Mouse (Mus musculus): ENCODE data around the gene Zfp652. TPM values are rescaled to one million over a fixed set of nuclear protein-coding genes. Genes with fewer than 3 reads are reported as not detected.

Gene Zfp652
- total and polyA plus RNA-seq, 3 experiments, result 57.0 to 261 (median 180) TPM

GRCm38 (mm10) chr11:95778831-95779251 is 66.4 kb downstream of the Zfp652 start:
- peaks cover 56% of the 10 kb centered on the region for H3K4me1 ChIP-seq (ENCODE audit: insufficient read depth, low read depth, low read length)

DNA sequence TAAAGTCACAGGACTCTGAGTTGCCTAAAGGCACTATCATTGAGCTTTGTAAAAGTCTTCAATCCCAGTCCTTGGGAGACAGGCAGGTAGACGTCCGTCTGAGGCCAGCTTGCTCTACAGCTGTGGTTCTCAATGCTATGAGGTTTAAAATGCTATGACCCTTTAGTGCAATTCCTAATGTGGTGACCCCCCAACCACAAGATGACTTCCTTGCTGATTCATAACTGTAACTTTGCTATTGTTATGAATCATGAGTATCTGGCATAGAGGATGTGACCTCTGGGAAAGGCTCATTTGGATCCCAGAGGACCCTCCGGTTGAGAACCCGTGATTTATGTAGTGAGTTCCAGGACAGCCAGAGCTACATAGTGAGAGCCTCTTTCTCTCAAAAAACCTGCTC is 66.9 kb downstream of the Zfp652 start:
- TF ChIP-seq GATA2 (IDR thresholded peaks at IDR 0.05; ENCODE audit: borderline replicate concordance, low read depth, low read length) (no peak), CTCF (IDR thresholded peaks at IDR 0.05; ENCODE audit: low read depth, low read length) (no peak), GATA1 (IDR thresholded peaks at IDR 0.05; ENCODE audit: borderline replicate concordance, low read length) (no peak), TAL1 (conservative IDR thresholded peaks at IDR 0.05; ENCODE audit: low read depth, low read length) (no peak), POLR2AphosphoS5 (IDR thresholded peaks at IDR 0.05; ENCODE audit: insufficient replicate concordance, low read depth, low read length) (no peak)
- no peaks in the 10 kb centered on the region for H3K27me3 ChIP-seq (ENCODE audit: insufficient read depth, low read length)
- ATAC-seq (ENCODE audit: extremely low read depth, insufficient number of reproducible peaks, low FRiP score, poor library complexity, severe bottlenecking) (no peak), DNase-seq (ENCODE audit: low spot score) (no peak)
- H3K9me3 ChIP-seq (replicated peaks), result no peaks in the 10 kb centered on the region
- peaks cover 86% of the 10 kb centered on the region for H3K36me3 ChIP-seq (replicated peaks)
- peaks cover 51% of the 10 kb centered on the region for H3K4me1 ChIP-seq (ENCODE audit: insufficient read depth, low read depth, low read length)
- no peak overlapping the region for H3K4me3 ChIP-seq (ENCODE audit: low read depth, low read length)

More at GRCm38 (mm10) chr11:95778831-95779251, 66.4 kb downstream of the Zfp652 start:
- Histone ChIP-seq H3K36me3 (replicated peaks) (peaks cover 86% of the 10 kb centered on the region), H3K9me3 (replicated peaks) (no peaks in the 10 kb centered on the region), H3K4me3 (ENCODE audit: low read depth, low read length) (no peak overlapping the region; the same call in 1 of the 2 replicates), H3K27me3 (ENCODE audit: insufficient read depth, low read length) (no peaks in the 10 kb centered on the region)
- no peak for ATAC-seq (ENCODE audit: extremely low read depth, insufficient number of reproducible peaks, low FRiP score, poor library complexity, severe bottlenecking)
- DNase-seq (ENCODE audit: low spot score), result no peak
- no peak for TF ChIP-seq CTCF (IDR thresholded peaks at IDR 0.05; ENCODE audit: low read depth, low read length)
- TF ChIP-seq GATA2 (IDR thresholded peaks at IDR 0.05; ENCODE audit: borderline replicate concordance, low read depth, low read length), result no peak
- TF ChIP-seq POLR2AphosphoS5 (IDR thresholded peaks at IDR 0.05; ENCODE audit: insufficient replicate concordance, low read depth, low read length), result no peak
- TF ChIP-seq GATA1 (IDR thresholded peaks at IDR 0.05; ENCODE audit: borderline replicate concordance, low read length), result no peak
- no peak for TF ChIP-seq TAL1 (conservative IDR thresholded peaks at IDR 0.05; ENCODE audit: low read depth, low read length)

DNA sequence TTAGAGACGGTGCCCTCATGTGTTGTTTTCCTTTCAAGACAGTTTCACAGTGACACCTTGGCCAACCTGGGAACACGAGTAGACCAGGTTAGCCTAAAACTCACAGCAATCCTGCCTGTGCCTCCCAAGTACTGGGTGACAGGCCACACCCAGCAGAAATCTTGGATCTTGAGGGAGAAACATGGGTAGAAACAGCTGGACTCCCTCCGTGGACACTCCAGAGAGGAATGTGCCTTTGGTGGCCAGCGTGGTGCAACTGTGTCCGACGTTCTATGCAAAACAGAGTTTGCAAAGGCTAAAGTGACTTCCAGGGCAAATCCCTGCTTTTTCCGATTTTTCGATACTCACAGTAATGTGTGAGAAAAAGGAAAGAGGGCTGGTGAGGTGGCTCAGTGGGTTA is 68.0 kb downstream of the Zfp652 start:
- ATAC-seq (ENCODE audit: extremely low read depth, insufficient number of reproducible peaks, low FRiP score, poor library complexity, severe bottlenecking) (no peak), DNase-seq (ENCODE audit: low spot score) (no peak)
- peaks cover 41% of the 10 kb centered on the region for H3K4me1 ChIP-seq (ENCODE audit: insufficient read depth, low read depth, low read length)
- TF ChIP-seq POLR2AphosphoS5 (IDR thresholded peaks at IDR 0.05; ENCODE audit: insufficient replicate concordance, low read depth, low read length) (no peak), GATA1 (IDR thresholded peaks at IDR 0.05; ENCODE audit: borderline replicate concordance, low read length) (no peak), TAL1 (conservative IDR thresholded peaks at IDR 0.05; ENCODE audit: low read depth, low read length) (no peak), CTCF (IDR thresholded peaks at IDR 0.05; ENCODE audit: low read depth, low read length) (no peak), GATA2 (IDR thresholded peaks at IDR 0.05; ENCODE audit: borderline replicate concordance, low read depth, low read length) (no peak)
- H3K36me3 ChIP-seq (replicated peaks), result peaks cover 84% of the 10 kb centered on the region
- peaks cover 4% of the 10 kb centered on the region for H3K9me3 ChIP-seq (replicated peaks)
- no peaks in the 10 kb centered on the region for H3K27me3 ChIP-seq (ENCODE audit: insufficient read depth, low read length)
- H3K4me3 ChIP-seq (ENCODE audit: low read depth, low read length), result no peak overlapping the region

DNA sequence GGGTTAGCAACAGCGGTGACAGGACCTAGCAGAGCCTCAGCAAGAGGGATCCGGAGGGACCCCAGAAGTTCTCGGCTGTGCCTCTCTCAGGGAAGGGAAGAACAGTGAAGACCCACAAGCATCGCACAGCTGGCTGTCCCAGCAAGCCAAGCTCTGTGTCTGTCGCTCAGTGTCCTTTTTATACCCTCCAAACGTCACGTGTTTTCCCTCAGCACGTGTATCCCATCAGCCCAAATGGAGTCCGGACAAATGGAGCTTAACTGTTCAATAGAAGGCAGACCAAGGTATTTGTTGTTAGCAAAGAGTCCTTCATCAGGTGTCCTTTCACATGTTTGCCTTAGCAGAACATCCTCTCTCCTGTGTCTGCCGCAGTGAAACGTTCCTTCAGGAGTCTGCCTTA is 69.1 kb downstream of the Zfp652 start:
- DNase-seq (ENCODE audit: low spot score) (no peak), ATAC-seq (ENCODE audit: extremely low read depth, insufficient number of reproducible peaks, low FRiP score, poor library complexity, severe bottlenecking) (no peak)
- TF ChIP-seq GATA1 (IDR thresholded peaks at IDR 0.05; ENCODE audit: borderline replicate concordance, low read length) (no peak), CTCF (IDR thresholded peaks at IDR 0.05; ENCODE audit: low read depth, low read length) (no peak), POLR2AphosphoS5 (IDR thresholded peaks at IDR 0.05; ENCODE audit: insufficient replicate concordance, low read depth, low read length) (no peak), GATA2 (IDR thresholded peaks at IDR 0.05; ENCODE audit: borderline replicate concordance, low read depth, low read length) (no peak), TAL1 (conservative IDR thresholded peaks at IDR 0.05; ENCODE audit: low read depth, low read length) (no peak)
- Histone ChIP-seq H3K9me3 (replicated peaks) (peaks cover 7% of the 10 kb centered on the region), H3K36me3 (replicated peaks) (peaks cover 82% of the 10 kb centered on the region), H3K27me3 (ENCODE audit: insufficient read depth, low read length) (no peaks in the 10 kb centered on the region), H3K4me3 (ENCODE audit: low read depth, low read length) (no peak overlapping the region), H3K4me1 (ENCODE audit: insufficient read depth, low read depth, low read length) (peaks cover 36% of the 10 kb centered on the region)

DNA sequence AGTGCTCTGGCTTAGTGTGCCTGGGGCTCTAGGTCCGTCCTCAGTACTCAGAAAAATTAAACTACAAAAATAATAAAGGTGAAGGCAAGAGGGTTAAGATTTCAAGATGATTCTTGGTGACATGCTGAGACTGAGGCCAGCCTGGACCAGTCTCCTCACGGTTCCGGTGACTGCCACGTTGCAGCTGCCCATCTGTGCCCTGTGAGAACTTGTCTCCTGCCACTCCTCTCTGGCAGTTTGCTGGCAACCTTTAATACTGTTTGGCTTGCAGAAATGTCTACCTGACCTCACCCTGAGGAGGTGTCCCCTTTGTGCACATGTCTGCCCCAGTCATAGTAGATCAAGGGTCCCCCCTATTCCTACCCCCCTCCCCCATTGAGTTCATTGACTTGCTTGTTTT is 71.0 kb downstream of the Zfp652 start:
- no peak for TF ChIP-seq GATA2 (IDR thresholded peaks at IDR 0.05; ENCODE audit: borderline replicate concordance, low read depth, low read length)
- TF ChIP-seq TAL1 (conservative IDR thresholded peaks at IDR 0.05; ENCODE audit: low read depth, low read length), result no peak
- no peak for TF ChIP-seq CTCF (IDR thresholded peaks at IDR 0.05; ENCODE audit: low read depth, low read length)
- no peak for TF ChIP-seq POLR2AphosphoS5 (IDR thresholded peaks at IDR 0.05; ENCODE audit: insufficient replicate concordance, low read depth, low read length)
- TF ChIP-seq GATA1 (IDR thresholded peaks at IDR 0.05; ENCODE audit: borderline replicate concordance, low read length), result no peak
- H3K36me3 ChIP-seq (replicated peaks), result peaks cover 72% of the 10 kb centered on the region
- ATAC-seq (ENCODE audit: extremely low read depth, insufficient number of reproducible peaks, low FRiP score, poor library complexity, severe bottlenecking) (no peak), DNase-seq (ENCODE audit: low spot score) (no peak)
- peaks cover 19% of the 10 kb centered on the region for H3K4me1 ChIP-seq (ENCODE audit: insufficient read depth, low read depth, low read length)
- H3K4me3 ChIP-seq (ENCODE audit: low read depth, low read length), result no peak overlapping the region
- H3K27me3 ChIP-seq (ENCODE audit: insufficient read depth, low read length), result no peaks in the 10 kb centered on the region
- H3K9me3 ChIP-seq (replicated peaks), result peaks cover 7% of the 10 kb centered on the region

GRCm38 (mm10) chr11:95783958-95784357 is 71.5 kb downstream of the Zfp652 start:
- TF ChIP-seq TAL1 (conservative IDR thresholded peaks at IDR 0.05; ENCODE audit: low read depth, low read length) (no peak), GATA2 (IDR thresholded peaks at IDR 0.05; ENCODE audit: borderline replicate concordance, low read depth, low read length) (no peak), POLR2AphosphoS5 (IDR thresholded peaks at IDR 0.05; ENCODE audit: insufficient replicate concordance, low read depth, low read length) (no peak), GATA1 (IDR thresholded peaks at IDR 0.05; ENCODE audit: borderline replicate concordance, low read length) (no peak), CTCF (IDR thresholded peaks at IDR 0.05; ENCODE audit: low read depth, low read length) (no peak)
- peaks cover 72% of the 10 kb centered on the region for H3K36me3 ChIP-seq (replicated peaks)
- no peaks in the 10 kb centered on the region for H3K27me3 ChIP-seq (ENCODE audit: insufficient read depth, low read length)
- DNase-seq (ENCODE audit: low spot score) (no peak), ATAC-seq (ENCODE audit: extremely low read depth, insufficient number of reproducible peaks, low FRiP score, poor library complexity, severe bottlenecking) (no peak)
- H3K9me3 ChIP-seq (replicated peaks), result peaks cover 7% of the 10 kb centered on the region
- peaks cover 15% of the 10 kb centered on the region for H3K4me1 ChIP-seq (ENCODE audit: insufficient read depth, low read depth, low read length)
- no peak overlapping the region for H3K4me3 ChIP-seq (ENCODE audit: low read depth, low read length)

Data from G1E (cell line).